Mouse (Mus musculus): ENCODE results near the gene Plxnd1.

GRCm38 (mm10) chr6:115960322-115960721 is 34.5 kb downstream of the Plxnd1 start:
- TF ChIP-seq CTCF (IDR thresholded peaks at IDR 0.05; ENCODE audit: borderline replicate concordance, insufficient read depth, low read length) (no peak), POLR2A (IDR thresholded peaks at IDR 0.05; ENCODE audit: low read depth, low read length) (no peak)
